Mouse (Mus musculus) ES-E14 (cell line): ENCODE data around the gene Otud7a.

ENCODE experiments used
- CHD2 ChIP-seq: IDR thresholded peaks from 2 replicates; pipeline ENCODE4 v1.6.1; 2014; ENCODE audit warnings: mild to moderate bottlenecking, low read depth, low read length, inconsistent platforms
- MAFK ChIP-seq: IDR thresholded peaks from 2 replicates; pipeline ENCODE4 v1.6.1; 2014; ENCODE audit warnings: mild to moderate bottlenecking, low read depth, low read length, inconsistent platforms; ENCODE audit not compliant: insufficient read depth
- ZC3H11A ChIP-seq: IDR thresholded peaks from 2 replicates; pipeline ENCODE4 v1.6.1; 2012; ENCODE audit warnings: low read depth, mild to moderate bottlenecking, inconsistent platforms, low read length, borderline replicate concordance
- ZNF384 ChIP-seq: IDR thresholded peaks from 2 replicates; pipeline ENCODE4 v1.6.1; 2012; ENCODE audit warnings: low read depth, low read length, inconsistent platforms

- TF ChIP-seq MAFK: no peak
- no peak for TF ChIP-seq ZNF384
- TF ChIP-seq ZC3H11A: no peak
- TF ChIP-seq CHD2: no peak
These were observed 276.1 kb downstream of the Otud7a start for GRCm38 (mm10) chr7:63720682-63721081.
